Mouse (Mus musculus): ENCODE measurements at regions not wholly inside any gene's neighbourhood (a gene's known extent, or its start where the extent isn't known, plus 50 kb on each side); places are given as distances from the start of the nearest gene placed in this dataset.

- TF ChIP-seq MAX (IDR thresholded peaks at IDR 0.05) (no peak), CTCF (IDR thresholded peaks at IDR 0.05; ENCODE audit: control insufficient read depth, insufficient read depth, insufficient read length) (no peak), USF1 (IDR thresholded peaks at IDR 0.05; ENCODE audit: low read depth) (no peak), FOSL1 (IDR thresholded peaks at IDR 0.05; ENCODE audit: insufficient read depth, low read length, poor library complexity, severe bottlenecking) (no peak), CEBPB (IDR thresholded peaks at IDR 0.05; ENCODE audit: low read depth) (no peak), MYOG (IDR thresholded peaks at IDR 0.05; ENCODE audit: control insufficient read depth, extremely low read depth, insufficient read length) (no peak)
These were observed 90.3 kb downstream of the 3100002H09Rik start for GRCm38 (mm10) chr4:124520309-124520708.

All from C2C12 (cell line).